Mouse (Mus musculus): ENCODE results near the gene Adk.

GRCm38 (mm10) chr14:21489116-21489485, 436.7 kb downstream of the Adk start:
- no peak for TF ChIP-seq TAL1 (IDR thresholded peaks at IDR 0.05; ENCODE audit: low read length)
- TF ChIP-seq GATA1 (IDR thresholded peaks at IDR 0.05; ENCODE audit: low read length), result no peak

Measured in erythroblast, embryonic 14.5 days (primary cell).